Mouse (Mus musculus) 3134 (cell line): ENCODE results near the gene Plekha5.
"Not testable (repeated sequence)": the region's sequence is repeated elsewhere in the genome, so short reads cannot be mapped to it uniquely, and the experiment has no call there.

Source experiments
- DNase-seq: peaks from one replicate; pipeline ENCODE4 v3.0.0-alpha.2; 2011; ENCODE audit warnings: low spot score; ENCODE audit not compliant: insufficient read length; ENCODE audit errors: extremely low read depth

Gene Plekha5

GRCm38 (mm10) chr6:140488673-140489072 lies 64.8 kb downstream of the Plekha5 start:
- no peak for DNase-seq

GRCm38 (mm10) chr6:140489570-140489969 lies 65.7 kb downstream of the Plekha5 start:
- DNase-seq = no peak

- no peak for DNase-seq
Observed at GRCm38 (mm10) chr6:140490220-140490619, 66.4 kb downstream of the Plekha5 start.

GRCm38 (mm10) chr6:140490921-140491537 lies 67.2 kb downstream of the Plekha5 start:
- DNase-seq = no peak

- DNase-seq = no peak
Observed at GRCm38 (mm10) chr6:140492043-140492442, 68.2 kb downstream of the Plekha5 start.

- no peak for DNase-seq
Observed at GRCm38 (mm10) chr6:140498074-140498473, 74.2 kb downstream of the Plekha5 start.

- no peak for DNase-seq
Observed at GRCm38 (mm10) chr6:140498958-140499357, 75.1 kb downstream of the Plekha5 start.

- DNase-seq = not testable (repeated sequence)
Observed at GRCm38 (mm10) chr6:140500829-140501228, 77.0 kb downstream of the Plekha5 start.

GRCm38 (mm10) chr6:140501841-140502240 lies 78.0 kb downstream of the Plekha5 start:
- DNase-seq = no peak

- no peak for DNase-seq
Observed at GRCm38 (mm10) chr6:140504796-140505195, 80.9 kb downstream of the Plekha5 start.

GRCm38 (mm10) chr6:140507605-140508004 lies 83.8 kb downstream of the Plekha5 start:
- DNase-seq = no peak

- DNase-seq = no peak
Observed at GRCm38 (mm10) chr6:140508475-140509150, 84.8 kb downstream of the Plekha5 start.

GRCm38 (mm10) chr6:140509151-140509530 lies 85.3 kb downstream of the Plekha5 start:
- DNase-seq = no peak

GRCm38 (mm10) chr6:140512016-140512415 lies 88.2 kb downstream of the Plekha5 start:
- DNase-seq = no peak

- no peak for DNase-seq
Observed at GRCm38 (mm10) chr6:140512427-140512826, 88.6 kb downstream of the Plekha5 start.

GRCm38 (mm10) chr6:140514205-140515110 lies 90.6 kb downstream of the Plekha5 start:
- peak; percentile 68 for DNase-seq

GRCm38 (mm10) chr6:140515550-140515949 lies 91.7 kb downstream of the Plekha5 start:
- DNase-seq = no peak

- no peak for DNase-seq
Observed at GRCm38 (mm10) chr6:140516202-140516601, 92.3 kb downstream of the Plekha5 start.

- no peak for DNase-seq
Observed at GRCm38 (mm10) chr6:140517188-140517587, 93.3 kb downstream of the Plekha5 start.

- DNase-seq = no peak
Observed at GRCm38 (mm10) chr6:140519019-140519418, 95.2 kb downstream of the Plekha5 start.

GRCm38 (mm10) chr6:140519488-140520159 lies 95.8 kb downstream of the Plekha5 start:
- no peak for DNase-seq
